Mouse (Mus musculus) cerebellum, adult 11 months (tissue): ENCODE data around the gene Sult2b1.
A peak's percentile ranks its signal among the peaks of the same experiment; 100 is the strongest.

Experiments used
- DNase-seq: peaks from one replicate; pipeline ENCODE4 v3.0.0; 2022

The Sult2b1 gene

GRCm38 (mm10) chr7:45784524-45785372 lies at the start of gene Sult2b1:
Gene Sult2b1, minus strand, starts transcription at chr7:45784669.
- peak; percentile 90 for DNase-seq

- DNase-seq: no peak
Observed at GRCm38 (mm10) chr7:45833924-45834323, 49.5 kb upstream of the Sult2b1 start.

- DNase-seq: no peak
Observed at GRCm38 (mm10) chr7:45833148-45833790, 48.8 kb upstream of the Sult2b1 start.

DNA sequence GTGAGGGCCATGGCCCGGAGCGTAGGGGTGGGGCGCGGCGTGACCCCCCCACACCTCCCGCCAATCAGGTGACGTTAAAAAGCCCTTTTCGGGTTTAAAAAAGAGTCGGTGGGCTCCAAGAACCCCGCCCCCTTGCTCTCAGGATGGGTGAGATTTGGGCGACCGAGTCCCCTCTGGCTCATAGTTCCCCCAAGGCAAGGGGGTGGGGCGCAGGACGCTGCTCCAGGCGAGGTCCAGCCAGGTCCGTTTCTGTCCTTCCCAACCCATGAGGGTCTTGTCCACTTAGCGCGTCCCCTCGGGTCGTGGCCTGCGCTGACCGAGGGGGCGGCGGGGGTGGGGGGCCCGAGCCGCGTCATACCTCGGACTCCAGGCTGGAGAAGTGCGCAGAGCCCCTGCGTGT lies 48.0 kb upstream of the Sult2b1 start:
- DNase-seq: no peak

- no peak for DNase-seq
Observed at GRCm38 (mm10) chr7:45831128-45831525, 46.7 kb upstream of the Sult2b1 start.

- peak; percentile 71 for DNase-seq
Observed at GRCm38 (mm10) chr7:45830427-45831127, 46.1 kb upstream of the Sult2b1 start, which contains the start of gene Grwd1. Gene Grwd1, minus strand, starts transcription at chr7:45830944.

- DNase-seq: no peak
Observed at GRCm38 (mm10) chr7:45826631-45827030, 42.2 kb upstream of the Sult2b1 start.

- DNase-seq: no peak
Observed at GRCm38 (mm10) chr7:45824598-45824997, 40.1 kb upstream of the Sult2b1 start, which contains the start of gene Kcnj14. Gene Kcnj14, minus strand, starts transcription at chr7:45824782.

DNA sequence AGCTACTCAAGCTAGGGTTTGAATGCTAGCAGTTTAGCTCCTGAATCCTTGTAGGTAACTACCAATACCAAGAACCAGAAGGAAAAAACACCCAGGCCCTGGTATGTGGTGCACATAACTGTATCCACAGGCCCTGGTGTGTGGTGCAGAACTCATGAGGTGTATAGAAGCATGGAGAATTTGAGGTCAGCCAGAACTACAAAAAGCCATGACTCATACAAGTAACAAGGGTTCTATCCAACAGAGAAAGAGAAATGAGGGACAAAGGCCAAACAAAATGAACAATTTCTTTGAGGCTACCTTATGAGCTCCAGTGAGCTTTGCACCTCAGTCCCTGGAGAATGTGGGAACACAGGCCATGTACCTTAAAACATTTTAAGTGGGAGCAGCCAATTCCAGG lies 36.4 kb upstream of the Sult2b1 start:
- DNase-seq: no peak

DNA sequence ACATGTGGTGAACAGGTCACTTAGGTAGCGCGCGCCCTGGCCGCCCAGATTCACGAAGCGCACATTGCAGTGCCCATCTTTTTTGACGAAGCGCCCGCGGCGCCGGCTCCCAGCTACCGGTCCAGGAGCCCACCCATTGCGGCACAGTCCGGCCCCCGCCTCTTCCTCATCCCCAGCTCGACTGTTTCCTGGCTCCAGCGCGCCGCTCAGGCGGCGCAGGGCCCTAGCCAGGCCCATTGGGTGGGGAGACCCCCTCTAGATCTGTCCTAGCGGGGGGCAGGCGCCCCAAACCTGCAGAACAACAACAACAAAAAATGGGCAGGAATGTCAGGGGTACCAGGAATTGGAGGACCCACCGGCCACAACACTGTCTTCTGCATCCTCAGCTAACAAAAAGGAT lies 35.4 kb upstream of the Sult2b1 start:
- no peak for DNase-seq

DNA sequence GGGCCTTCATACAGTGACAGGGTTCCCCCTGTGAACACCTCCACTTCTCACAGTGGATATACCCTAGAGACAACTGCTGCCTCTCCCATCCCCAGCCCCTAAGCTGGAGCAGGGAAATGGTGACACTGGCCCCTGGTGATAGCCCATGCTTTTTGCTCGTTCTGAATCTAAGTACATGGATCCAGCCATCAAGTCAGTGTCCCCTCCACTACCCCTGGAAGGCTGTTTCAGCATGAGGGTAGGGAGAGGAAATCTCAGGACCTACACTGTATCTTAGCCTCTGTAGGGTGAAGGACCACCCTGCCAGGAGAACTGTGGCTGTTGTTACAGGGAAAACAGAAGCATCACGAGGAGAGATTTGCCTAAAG lies 31.5 kb upstream of the Sult2b1 start:
- DNase-seq: no peak

- DNase-seq: no peak
Observed at GRCm38 (mm10) chr7:45815323-45815983, 31.0 kb upstream of the Sult2b1 start.

DNA sequence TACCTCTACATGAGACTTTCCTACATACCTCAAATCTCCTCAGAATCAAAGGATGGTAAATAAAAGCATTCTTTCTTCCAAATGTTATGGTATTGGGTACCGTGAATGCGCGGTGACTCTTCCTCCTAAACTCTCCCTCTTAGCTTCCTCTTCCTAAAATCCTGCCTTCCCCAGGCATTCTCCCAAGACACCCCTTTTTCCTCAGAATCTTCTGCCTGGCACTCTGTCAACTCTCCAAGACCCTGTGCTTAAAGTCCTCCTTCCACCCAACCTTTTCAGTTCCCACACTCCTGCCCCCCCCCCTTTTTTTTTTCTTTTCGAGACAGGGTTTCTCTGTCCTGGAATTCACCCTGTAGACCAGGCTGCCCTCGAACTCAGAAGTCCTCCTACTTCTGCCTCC lies 30.4 kb upstream of the Sult2b1 start:
- DNase-seq: no peak

DNA sequence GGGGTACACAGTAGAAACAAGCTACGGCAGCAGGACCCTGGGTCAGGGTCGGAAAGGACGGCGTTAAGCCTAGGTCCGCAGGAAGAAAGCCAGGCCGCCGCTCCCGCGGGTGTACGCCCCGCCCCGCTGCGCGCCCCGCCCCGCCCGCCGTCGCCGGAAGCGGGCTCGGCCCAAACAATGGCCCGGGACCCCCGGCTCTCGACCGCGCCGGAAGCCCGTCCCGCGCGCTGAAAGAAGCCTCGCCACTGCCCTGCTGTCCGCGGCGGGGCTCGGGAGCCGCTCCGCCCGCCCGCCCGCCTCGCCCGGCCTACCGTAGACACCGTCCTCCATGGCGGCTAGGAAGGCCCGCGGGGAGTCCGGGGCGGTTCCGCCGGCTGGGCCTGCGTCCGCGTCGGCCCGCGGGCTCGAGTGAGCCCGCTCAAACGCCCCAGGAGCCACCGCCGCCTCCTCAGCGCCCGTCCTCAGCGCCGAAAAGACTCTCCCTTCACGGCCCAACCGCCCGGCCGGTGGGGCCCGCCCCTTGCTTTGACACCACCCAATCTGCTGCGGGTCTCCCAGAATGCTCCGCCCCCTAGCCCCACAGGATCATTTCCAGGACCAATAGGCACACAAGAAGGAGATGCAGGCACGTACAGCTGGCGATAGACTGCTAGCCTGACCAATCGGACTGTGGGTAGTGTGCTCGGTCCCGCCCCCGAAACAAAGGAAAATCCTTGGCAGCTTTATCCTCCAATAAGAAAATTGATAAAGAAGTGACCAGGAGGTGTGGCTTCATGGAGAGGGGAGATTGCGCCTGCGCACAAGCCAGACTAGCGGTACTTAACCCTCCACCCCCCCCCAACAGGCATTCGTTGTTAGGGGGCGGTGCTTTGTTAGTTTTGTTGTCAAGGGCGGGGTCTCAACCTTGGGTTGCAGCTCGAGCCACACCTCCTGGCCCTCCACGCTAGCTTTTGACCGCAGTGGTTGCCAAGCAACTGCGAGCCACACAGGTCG lies 29.6 kb upstream of the Sult2b1 start, which contains the start of gene Cyth2:
Gene Cyth2 (minus strand): TSS at position 795 of the 993 bp plus-strand sequence.
- DNase-seq: peak; percentile 100

DNA sequence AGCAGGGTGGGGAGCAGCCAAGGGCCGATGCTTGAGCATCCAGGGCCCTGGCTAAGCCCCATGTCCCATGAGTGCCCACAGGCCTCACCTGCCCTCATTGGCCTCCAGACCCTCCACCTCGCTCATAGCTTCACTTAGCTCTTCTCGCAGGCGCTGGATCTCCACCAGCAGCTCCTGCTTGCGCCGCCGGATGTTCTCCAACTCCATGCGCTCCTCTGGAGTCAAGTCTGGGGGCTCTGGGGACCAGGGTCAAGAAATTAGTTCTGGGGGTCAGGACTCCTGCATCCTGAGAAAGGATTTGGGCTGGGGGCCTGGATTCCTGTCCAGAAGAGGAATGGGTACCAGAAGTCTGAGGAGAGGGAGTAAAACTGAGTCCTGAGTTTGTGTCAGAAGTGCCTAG lies 28.5 kb upstream of the Sult2b1 start:
- no peak for DNase-seq

DNA sequence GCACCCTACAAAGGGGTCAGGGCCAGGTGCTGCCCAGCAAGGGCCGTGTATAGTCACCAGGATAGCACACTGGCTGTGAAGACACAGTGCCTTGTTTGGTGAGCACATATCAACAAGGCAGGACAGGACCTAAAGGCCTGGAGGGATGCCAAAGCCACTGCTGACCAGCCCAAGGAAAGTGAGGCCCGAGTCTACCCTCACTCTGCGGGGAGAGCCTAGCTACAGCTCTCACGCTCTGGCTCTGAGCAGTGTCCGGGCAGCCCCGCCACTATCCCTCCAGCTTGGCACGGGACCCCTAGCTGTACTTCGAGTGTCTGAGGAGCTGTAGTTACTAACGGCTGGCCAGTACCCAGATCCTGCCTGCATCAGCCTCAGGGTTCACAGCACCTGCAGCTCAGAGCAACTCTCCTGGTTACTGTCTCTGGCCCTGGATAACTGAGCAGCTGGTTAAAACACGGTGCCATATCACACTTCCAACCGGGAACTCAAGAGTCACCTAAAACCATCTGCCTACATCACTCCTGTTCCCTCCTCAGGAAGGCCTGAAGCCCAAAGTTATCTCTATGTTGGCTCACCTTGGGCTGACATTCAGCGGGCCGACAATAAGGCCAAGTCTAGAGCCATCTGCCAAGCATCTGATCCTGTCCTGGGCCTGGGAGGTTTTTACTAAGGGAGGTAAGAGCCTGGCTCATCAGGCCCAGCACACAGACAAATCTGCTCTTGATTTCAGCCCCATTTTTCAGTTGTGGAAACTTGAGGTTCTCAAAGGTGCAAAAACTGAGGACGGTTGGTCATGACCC lies 25.0 kb upstream of the Sult2b1 start:
- no peak for DNase-seq

GRCm38 (mm10) chr7:45808471-45808870 lies 24.0 kb upstream of the Sult2b1 start:
- DNase-seq: no peak

DNA sequence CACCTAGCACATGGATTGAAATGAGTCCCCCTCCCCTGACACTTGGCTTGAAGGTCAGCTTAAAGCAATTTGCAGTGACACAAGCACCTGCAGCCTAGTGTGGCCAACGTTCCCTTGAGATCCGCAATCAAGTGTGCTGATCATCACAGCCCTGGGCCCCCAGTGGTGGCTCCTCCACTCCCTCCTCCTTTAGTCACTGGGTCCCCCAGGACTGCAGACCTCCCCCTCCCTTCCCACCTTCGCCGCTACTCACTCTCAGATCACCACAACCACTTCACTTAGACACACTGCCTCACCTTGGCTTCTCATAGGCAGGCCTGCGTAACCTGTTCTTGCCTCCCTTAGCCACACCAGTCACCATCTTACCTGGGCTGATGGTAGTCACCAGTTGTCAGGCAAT lies 21.5 kb upstream of the Sult2b1 start:
- no peak for DNase-seq

- no peak for DNase-seq
Observed at GRCm38 (mm10) chr7:45802551-45802950, 18.1 kb upstream of the Sult2b1 start.

DNA sequence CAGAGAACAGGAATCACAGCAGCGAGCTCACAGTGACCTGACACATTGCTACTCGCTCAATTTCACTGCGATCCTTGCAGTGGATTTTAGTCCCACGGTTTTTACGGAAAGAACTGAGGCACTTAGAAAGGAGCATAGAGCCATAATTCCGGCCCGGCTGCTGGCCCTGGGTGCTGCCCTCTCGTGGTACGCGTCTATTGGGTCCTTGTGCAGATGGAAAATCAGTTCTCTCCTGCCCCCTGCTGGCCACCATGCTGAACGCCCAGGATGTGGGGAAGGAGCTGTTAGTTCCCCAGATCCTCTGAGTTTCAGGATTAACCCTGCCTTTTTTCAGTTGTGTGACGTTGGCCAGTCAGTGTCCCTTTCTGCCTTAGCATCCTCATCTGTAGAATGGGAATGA lies 16.9 kb upstream of the Sult2b1 start:
- DNase-seq: peak; percentile 91
